Mouse (Mus musculus): ENCODE results near the gene Olfr339.

The Olfr339 gene

DNA sequence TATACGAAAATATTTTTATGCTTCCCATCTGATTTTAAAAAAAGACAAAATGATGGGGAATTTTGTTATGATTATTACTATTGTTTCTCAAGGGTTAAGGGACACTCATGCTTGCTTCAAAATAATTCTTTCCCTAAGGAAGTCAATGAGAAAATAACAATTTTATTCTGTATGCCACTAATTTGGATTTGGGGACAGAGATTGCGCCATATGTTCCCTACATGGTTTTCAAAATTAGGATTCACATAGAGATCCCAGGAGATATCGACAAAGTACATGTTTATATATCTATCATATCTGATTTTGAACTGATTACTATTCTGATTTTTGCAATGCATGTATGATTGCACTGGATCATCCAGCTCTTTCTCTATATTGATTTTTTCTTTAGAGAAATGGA lies at the start of gene Olfr339:
TSS of gene Olfr339 (plus strand) at position 301 of the 400 bp plus-strand sequence.
- 87% methylated on average over 3 of the region's 3 CpGs for whole genome bisulfite sequencing

GRCm38 (mm10) chr2:36373219-36373618 lies 45.5 kb upstream of the Olfr339 start, which contains the start of gene Olfr338:
Gene Olfr338, plus strand, starts transcription at chr2:36373519.

GRCm38 (mm10) chr2:36415174-36415573 lies 3.6 kb upstream of the Olfr339 start:
- 81% methylated on average over 3 of the region's 3 CpGs for WGBS

GRCm38 (mm10) chr2:36415591-36415990 lies 3.2 kb upstream of the Olfr339 start:
- 88% methylated on average over 7 of the region's 7 CpGs for WGBS

DNA sequence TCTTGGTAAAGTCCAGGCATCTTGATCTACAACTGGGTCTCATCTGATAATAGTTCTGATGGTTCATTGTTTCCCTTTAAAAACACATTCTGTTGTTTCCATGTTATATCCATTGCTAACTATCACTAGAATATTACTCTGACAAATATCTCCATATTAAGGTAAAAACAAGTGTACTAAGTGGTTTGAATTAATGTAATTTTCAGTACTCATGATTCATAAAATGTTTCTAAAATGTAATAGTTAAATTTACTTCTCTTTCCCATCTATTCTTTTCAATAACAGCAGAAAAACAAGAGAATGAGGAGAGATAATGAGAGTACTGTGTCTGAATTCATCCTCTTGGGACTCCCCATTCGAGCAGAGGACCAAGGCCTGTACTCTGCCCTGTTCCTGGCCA lies 33.5 kb downstream of the Olfr339 start, which contains the start of gene Olfr340:
TSS of gene Olfr340 (plus strand) at position 301 of the 400 bp plus-strand sequence.
- 52% methylated on average over 1 of the region's 1 CpGs for WGBS
